Mouse (Mus musculus) granulocyte monocyte progenitor cell, adult 5-6 weeks (primary cell): ENCODE results near the gene Naalad2. TPM values are rescaled to one million over a fixed set of nuclear protein-coding genes. Genes with fewer than 3 reads are reported as not detected.
A peak's percentile ranks its signal among the peaks of the same experiment; 100 is the strongest.
"Not testable (repeated sequence)": the region's sequence is repeated elsewhere in the genome, so short reads cannot be mapped to it uniquely, and the experiment has no call there.

Experiments
- ATAC-seq: replicated peaks from 2 replicates; pipeline ENCODE4 v1.8.0; 2016; ENCODE audit warnings: mild to moderate bottlenecking, moderate TSS enrichment, inconsistent platforms; ENCODE audit not compliant: poor library complexity, severe bottlenecking
- total RNA-seq, 2 experiments: library from RNA; stranded (forward) in 1 of 2; stranded (reverse) in 1 of 2; fragments of 200-712, 200-1000 nt in 1 of 2; fragments of >200 nt in 1 of 2; fragmentation: Nextera tagmentation in 1 of 2; gene quantifications; 2 replicates each; pipeline ENCODE4 v1.2.3; 2014 to 2017

Gene Naalad2
- total RNA-seq (2014; fragmentation: Nextera tagmentation) = not detected in 2 replicates
- total RNA-seq (2017) = not detected in 2 replicates

GRCm38 (mm10) chr9:18402895-18403294 lies at the start of gene Naalad2:
TSS of gene Naalad2 (minus strand) at chr9:18402995.
- not testable (repeated sequence) for ATAC-seq

- ATAC-seq = no peak
These were observed 28.9 kb upstream of the Naalad2 start for GRCm38 (mm10) chr9:18431687-18432086.

GRCm38 (mm10) chr9:18430354-18430753 lies 27.6 kb upstream of the Naalad2 start, which contains the start of gene Mbd3l2:
TSS of gene Mbd3l2 (plus strand) at chr9:18430654.
- no peak for ATAC-seq

- ATAC-seq = not testable (repeated sequence)
These were observed 9.6 kb upstream of the Naalad2 start for GRCm38 (mm10) chr9:18412371-18412770.

- no peak for ATAC-seq
These were observed 1.3 kb upstream of the Naalad2 start, which contains the start of gene Ubtfl1 for GRCm38 (mm10) chr9:18404118-18404517. TSS of gene Ubtfl1 (plus strand) at chr9:18404418.

- no peak for ATAC-seq
These were observed 3.2 kb downstream of the Naalad2 start for GRCm38 (mm10) chr9:18399629-18400028.

- ATAC-seq = no peak
These were observed 17.0 kb downstream of the Naalad2 start for GRCm38 (mm10) chr9:18385782-18386181.

- not testable (repeated sequence) for ATAC-seq
These were observed 29.8 kb downstream of the Naalad2 start for GRCm38 (mm10) chr9:18373026-18373425.

GRCm38 (mm10) chr9:18319990-18320389 lies 82.8 kb downstream of the Naalad2 start:
- no peak for ATAC-seq

GRCm38 (mm10) chr9:18298301-18298700 lies 104.5 kb downstream of the Naalad2 start:
- ATAC-seq = no peak

GRCm38 (mm10) chr9:18293026-18293781 lies 109.6 kb downstream of the Naalad2 start:
- ATAC-seq = peak; percentile 34

GRCm38 (mm10) chr9:18292443-18292922 lies 110.3 kb downstream of the Naalad2 start:
- ATAC-seq = peak; percentile 45

GRCm38 (mm10) chr9:18291571-18292429 lies 111.0 kb downstream of the Naalad2 start, which contains the start of gene Chordc1:
TSS of gene Chordc1 (plus strand) at chr9:18292125.
- peak; percentile 93 for ATAC-seq

GRCm38 (mm10) chr9:18278693-18279092 lies 124.1 kb downstream of the Naalad2 start:
- not testable (repeated sequence) for ATAC-seq

- ATAC-seq = peak; percentile 56; the same call in 1 of the 2 replicates
These were observed 125.3 kb downstream of the Naalad2 start for GRCm38 (mm10) chr9:18277497-18277896.

GRCm38 (mm10) chr9:18276844-18277243 lies 126.0 kb downstream of the Naalad2 start:
- no peak for ATAC-seq

GRCm38 (mm10) chr9:18275901-18276300 lies 126.9 kb downstream of the Naalad2 start:
- ATAC-seq = no peak
